Mouse (Mus musculus): ENCODE results near the gene Stim1.
"Not testable (repeated sequence)": the region's sequence is repeated elsewhere in the genome, so short reads cannot be mapped to it uniquely, and the experiment has no call there.

Gene Stim1

DNA sequence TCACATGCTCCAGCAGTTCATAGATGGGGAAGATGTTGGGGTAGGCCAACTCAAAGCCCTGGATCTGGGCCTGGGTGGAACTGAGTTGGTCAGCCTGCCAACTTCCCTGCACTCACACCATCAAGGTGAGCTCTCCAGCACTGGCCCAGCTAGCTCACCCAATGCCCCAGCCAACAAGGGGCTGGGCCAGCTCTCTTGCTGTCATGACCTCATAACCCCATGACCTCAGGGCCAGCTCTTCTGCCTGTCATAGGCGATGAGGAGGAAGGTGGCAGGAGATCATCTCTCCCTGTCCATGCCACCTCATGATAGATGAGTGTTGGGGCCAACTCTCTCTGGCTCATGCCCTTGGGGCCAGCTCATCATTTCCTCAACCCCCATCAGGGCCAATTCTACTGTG lies 96.2 kb downstream of the Stim1 start:
- DNase-seq (ENCODE audit: low spot score), result no peak

DNA sequence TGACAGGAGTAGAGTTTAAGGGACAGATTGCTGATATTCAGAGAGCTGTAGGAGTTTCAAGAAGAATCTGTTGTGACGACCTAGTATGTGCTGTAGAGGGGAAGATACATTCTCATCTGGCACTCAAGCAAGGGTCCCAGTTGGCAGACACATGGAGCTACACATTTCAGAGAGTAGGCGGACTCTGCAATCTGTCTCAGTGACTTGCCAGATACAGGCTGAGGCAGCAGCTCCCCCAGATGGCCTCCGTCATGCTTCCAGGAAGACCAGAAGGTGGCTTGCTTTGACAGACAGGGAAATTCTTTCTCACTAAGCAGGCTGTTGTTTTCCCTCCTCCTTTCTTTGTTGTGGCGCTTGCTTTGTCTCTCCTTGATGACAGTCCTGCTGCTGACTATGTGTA lies 102.1 kb downstream of the Stim1 start:
- no peak for DNase-seq (ENCODE audit: low spot score)

DNA sequence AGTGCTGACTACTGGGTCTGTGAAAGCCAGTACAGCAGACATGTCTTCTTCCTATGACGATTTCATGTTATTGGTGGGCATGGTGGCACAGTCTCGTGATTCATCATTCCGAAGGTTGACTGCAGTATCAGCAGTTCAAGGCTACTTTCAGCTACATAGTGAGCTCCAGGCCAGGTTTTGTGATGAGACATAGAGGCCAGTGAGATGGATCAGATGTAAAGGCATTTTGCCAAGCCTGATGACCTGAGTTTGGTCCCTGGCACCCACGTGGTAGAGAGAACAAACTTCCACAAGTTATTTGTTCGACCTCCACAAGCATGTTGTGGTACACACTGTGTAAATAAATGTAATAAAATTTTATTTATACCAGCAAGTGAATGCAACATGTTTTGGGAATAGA lies 102.9 kb downstream of the Stim1 start:
- no peak for DNase-seq (ENCODE audit: low spot score)

DNA sequence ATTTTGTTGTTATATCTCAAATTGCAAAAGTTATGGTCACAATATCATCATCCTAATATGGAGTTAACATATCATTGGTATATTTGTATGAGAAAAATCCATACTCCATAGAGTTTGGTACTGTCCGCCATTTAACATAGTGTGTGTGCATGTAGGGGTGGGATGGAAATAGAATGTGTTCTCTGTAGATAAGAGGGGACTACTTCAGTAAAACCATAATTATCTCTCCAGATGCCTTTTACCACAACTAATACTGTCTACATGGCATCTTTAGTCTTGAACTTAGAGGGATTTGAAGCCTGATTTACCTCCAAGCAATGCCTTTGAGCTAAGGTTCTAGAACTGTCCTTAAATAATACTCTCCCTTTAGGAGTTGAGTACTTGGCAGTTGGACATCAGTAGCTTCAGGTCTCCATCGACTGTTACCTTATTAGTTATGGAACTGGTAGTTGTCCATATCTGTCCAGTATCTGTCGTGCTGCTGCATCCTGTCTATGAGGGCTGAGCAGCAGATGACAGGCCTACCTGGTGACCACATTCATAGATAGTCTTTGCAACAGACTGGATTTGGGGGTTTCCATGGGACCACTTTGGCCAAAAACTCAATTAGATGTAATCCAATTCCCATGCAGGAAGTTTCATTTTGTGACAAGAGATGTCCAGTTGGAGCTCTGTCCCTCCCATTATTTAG lies 105.9 kb downstream of the Stim1 start:
- no peak for DNase-seq (ENCODE audit: low spot score)

DNA sequence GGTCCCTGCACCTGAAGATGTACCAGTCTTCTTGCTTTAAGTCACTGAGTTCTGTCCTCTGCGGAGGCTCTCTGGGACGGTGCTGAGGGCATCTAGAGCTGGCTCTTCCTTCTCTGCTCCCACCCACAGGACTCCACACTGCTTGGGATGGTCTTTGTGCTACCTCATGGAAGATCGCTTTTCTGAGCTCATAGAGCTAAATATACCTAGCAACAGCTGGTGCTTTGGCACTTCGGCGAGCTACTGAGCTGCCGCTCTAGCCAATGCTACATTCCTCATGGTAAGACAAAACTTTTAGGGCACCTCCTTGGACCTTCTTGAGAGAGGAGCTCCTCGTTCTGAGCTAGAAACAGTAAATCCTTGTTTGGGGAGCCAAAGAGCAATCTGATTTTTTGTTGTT lies 115.6 kb downstream of the Stim1 start:
- DNase-seq (ENCODE audit: low spot score), result no peak

DNA sequence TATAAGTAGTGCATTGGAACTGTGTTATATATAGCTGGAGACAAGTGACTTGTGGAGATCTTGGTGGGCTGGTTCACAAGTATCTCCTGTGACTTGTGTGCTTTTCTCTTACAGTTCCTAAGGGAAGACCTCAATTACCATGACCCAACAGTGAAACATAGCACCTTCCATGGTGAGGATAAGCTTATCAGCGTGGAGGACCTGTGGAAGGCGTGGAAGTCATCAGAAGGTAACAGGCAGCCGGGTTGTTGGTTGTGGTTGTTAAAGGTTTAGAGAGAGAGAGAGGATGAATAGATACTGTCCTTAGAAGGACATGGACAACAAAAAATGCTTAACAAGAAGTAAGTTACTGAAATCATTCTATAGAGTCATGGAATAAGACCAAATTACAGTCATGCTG lies 118.4 kb downstream of the Stim1 start:
- DNase-seq (ENCODE audit: low spot score), result no peak

DNA sequence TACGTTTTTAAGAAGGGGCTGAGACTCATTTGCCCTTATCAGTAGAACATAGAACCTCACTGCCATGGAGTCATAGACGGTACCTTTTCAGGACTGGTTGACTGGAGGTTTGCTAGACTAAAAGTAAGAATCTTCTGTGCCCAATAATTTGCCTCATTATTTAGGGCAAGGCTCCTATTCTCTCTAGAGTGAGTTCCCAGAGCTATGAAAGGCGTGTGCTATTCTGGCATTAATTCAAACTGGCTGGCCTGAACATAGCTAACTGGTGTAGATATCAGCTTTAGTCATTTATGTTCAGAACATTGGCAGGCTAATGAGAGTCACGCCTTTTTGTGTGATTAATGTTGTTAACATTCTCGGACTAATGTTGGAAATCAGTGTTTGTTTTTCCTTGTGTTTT lies 121.5 kb downstream of the Stim1 start:
- no peak for DNase-seq (ENCODE audit: low spot score)

DNA sequence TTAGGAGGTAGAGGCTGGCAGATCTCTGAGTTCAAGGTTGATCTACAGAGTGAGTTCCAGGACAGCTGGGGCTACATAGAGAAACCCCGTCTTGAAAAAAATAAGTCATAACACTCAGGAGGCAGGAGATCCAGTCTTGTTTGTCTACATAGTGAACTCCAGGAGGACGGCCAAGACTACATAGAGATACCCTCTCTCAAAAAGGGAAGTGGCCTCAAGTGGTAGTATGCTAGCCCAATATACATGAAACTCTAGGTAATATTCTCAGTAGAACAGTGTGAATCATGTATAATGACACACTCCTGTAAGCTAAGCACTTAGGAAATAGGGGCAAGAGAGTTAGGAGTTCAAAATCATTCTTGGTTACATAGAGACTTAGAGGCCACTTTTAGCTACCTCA lies 126.3 kb downstream of the Stim1 start:
- DNase-seq (ENCODE audit: low spot score), result no peak

DNA sequence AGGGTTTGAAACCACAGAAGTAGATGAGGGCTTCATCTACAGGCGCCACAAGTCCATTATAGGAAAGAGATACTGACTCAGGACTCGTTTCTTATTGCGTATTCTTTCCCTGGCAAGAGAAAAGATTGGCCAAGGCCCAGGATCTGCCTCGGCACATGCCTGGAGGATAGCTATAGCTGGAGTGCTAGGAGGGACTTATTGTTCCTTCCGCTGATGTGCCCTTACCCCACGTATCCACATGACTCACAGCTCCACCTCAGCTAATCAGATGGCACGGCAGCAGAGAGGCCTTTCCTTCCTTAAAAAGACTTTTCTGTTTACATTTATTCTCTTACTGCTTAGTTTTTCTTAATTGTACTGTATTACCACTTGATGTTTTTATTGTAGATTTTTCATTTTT lies 128.3 kb downstream of the Stim1 start:
- no peak for DNase-seq (ENCODE audit: low spot score)

DNA sequence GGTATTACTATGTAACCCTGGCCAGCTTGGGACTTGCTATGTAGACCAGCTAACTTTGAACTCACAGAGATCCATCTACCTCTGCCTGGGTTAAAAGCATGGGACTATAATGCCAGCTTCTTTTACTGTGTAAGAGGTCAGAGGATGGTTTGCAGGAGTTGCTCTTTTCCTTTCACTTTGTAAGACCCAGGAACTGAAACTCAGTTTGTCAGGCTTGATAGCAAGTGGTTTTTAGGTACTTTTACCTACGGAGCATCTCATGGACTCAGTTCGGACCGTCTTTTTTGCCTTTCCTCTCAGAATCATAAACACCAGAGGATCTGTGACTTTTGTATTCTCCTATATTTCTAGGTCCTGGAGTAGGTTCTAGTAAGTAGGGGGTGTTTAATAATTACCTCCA lies 128.7 kb downstream of the Stim1 start:
- DNase-seq (ENCODE audit: low spot score), result no peak

DNA sequence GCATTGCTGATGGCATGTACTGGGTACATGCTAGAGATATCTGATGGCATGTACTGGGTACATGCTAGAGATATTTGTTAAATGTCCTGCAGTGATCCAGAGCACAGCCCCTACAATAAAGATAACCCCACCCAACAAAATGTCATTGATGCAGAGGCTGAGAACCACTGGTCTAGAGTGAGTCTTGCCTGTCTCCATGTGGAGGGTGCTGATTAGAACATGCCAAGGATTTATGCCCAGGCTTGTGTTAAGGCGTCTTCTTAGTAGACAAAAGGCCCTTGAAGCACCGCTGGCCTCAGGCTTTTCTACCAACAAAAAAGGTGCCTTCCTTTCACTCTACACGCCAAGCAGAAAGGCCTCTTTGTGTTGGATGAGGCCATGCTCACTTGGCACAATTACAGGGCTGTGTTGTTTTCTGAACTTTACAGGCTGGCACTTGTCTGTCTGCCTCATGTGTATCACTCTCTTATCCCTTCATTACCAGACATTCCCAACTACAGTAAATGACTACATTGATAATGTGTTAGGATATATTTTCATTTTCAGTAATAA lies 131.7 kb downstream of the Stim1 start:
- no peak for DNase-seq (ENCODE audit: low spot score)

DNA sequence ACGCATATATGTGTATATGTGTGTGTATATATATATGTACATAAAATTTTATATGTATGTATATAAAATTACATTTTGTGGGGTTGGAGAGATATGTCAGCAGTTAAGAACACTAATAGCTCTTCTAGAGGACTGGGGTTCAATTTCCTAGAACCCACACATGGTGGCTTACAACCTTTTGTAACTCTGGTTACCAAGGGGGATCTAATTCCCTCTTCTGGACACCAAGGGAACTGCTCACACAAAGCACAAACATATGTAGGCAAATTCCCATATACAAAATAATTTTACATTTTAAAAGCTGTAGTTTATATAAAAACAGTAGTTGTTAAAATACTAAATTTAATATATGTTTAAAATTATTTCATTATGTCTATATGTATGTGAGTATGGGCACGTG lies 136.5 kb downstream of the Stim1 start:
- DNase-seq (ENCODE audit: low spot score), result no peak

DNA sequence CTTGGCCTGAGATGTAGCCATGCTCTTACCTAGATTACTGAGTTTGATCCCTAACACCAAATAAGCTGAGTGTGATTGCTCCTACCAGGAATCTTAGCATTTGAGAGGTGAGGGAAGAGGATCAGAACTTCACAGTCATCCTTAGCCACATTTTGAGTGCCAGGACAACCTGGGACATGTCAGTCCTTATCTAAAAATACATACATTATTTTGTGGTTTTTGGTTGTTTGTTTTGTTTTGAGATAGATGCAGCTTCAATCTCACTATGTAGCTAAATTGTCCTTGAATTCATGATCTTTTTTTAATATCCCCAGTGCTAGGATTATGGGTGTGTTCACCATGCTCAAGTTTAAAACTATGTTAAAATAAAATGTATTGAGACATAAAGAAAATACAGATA lies 139.8 kb downstream of the Stim1 start:
- no peak for DNase-seq (ENCODE audit: low spot score)

DNA sequence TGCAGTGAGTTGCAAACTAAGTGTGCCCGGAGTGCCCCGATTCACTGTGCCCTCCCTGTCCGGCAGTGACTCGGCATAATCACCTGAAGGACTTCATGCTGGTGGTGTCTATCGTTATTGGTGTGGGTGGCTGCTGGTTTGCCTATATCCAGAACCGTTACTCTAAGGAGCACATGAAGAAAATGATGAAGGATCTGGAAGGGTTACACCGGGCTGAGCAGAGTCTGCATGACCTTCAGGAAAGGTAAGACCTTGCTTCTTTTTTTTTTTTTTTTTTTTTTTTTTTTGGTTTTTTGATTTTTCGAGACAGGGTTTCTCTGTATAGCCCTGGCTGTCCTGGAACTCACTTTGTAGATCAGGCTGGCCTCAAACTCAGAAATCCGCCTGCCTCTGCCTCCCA lies 147.7 kb downstream of the Stim1 start:
- DNase-seq (ENCODE audit: low spot score), result not testable (repeated sequence)

DNA sequence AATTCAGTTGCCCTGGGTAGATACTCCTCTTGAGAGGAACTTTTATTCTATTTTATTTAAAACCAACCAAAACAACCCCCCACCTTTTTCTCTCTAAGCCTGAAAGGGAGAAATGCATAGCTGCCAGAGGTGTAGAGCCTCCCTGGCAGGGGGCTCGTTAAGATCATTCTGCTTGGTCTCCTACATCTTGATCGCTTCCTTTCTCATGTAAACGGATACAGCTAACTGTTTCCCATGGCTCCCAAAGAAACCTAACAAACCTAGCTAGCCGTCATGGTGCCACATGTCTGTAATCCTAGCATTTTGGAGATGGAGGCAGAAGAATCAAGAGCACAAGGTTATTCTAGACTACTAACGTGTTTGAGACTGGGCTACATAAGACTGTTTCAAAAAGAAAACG lies 148.2 kb downstream of the Stim1 start:
- DNase-seq (ENCODE audit: low spot score), result no peak

DNA sequence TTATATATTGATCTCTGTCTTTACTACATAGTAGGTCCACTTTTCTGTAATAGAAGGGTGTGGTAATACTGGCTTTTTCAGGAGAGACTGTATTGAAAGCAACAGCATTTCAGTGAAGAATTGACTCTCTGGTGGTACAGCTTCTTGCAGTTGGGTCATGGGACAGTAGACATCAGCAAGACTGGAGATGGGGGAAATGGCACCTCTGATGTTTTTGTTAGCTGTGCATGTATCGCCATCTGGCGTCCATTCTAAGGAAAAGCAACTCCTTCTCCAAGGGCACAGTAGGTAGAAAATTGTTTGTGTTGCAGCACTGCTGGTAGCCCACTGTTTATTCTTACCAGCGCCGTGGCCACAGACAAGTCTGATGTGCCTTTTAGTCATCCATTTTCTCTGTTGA lies 149.8 kb downstream of the Stim1 start:
- peak; percentile 16 for DNase-seq (ENCODE audit: low spot score)

DNA sequence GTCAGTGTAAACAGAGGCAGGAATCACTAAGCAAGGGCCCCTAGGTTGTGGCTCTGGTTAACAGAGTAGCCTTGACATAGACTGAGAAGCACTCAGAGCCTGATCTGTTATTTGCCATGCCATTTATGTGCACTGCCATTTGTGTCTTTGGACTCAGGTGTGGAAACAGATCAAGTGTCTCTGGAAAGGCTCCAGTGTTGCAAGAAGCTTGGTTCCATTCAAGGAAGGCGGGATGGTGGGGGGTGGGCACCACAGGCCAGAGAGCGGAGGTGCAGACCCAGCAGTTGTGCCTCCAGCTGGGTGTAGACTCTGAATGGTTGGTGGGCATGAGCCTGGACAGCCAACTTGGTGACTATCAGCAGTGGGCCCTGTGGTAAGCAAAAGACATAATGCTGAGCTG lies 154.4 kb downstream of the Stim1 start:
- DNase-seq (ENCODE audit: low spot score), result no peak

DNA sequence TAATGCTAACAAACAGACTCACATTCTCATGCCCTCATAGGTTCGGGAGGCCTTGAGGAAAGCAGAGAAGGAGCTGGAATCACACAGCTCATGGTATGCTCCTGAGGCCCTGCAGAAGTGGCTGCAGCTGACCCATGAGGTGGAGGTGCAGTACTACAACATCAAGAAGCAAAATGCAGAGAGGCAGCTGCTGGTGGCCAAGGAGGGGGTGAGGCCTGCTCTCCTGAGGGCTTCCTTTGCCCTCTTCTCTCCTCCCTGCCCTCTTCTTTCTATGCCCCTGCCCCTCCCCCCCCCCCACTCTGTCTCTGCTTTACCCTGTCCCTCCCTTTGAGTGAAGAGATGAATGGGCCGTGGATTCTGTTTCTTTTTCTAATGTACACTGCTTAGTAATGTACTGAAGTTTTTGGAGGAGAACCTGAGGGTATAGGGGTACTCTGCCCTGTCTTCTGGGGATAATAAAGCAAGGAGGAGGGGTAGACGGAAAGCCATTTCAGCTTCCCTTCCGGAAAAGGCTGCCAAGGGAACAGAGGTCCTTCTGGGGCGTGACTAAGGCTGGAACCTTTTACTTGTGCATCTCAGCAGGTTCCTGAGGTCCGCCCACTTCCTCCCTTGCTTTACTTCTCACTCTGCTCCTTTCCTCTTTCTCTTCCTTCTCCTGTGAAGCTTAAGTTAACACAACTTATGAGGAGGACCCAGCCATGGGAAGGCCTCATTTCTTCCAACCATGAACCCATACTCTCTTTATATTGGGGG lies 158.5 kb downstream of the Stim1 start:
- DNase-seq (ENCODE audit: low spot score), result no peak

DNA sequence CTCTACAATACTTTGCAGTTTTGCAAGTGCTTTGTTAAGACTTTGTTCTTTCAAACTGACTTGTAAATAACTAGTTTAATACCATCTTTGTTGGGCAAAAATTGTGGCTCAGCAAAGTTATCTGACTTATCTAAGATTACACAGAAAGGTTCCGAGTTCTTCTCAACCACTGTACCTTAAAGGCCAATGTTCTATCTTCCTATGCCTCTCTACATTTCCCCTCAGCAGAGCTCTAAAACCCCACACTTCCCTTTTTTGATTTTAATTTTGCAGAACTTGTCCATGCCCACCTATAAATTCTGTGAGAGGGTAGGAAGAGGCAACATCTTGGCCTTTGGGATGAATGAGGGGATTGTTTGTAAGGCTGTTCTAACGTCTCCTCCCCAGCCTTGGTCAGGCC lies 166.7 kb downstream of the Stim1 start:
- DNase-seq (ENCODE audit: low spot score), result no peak

DNA sequence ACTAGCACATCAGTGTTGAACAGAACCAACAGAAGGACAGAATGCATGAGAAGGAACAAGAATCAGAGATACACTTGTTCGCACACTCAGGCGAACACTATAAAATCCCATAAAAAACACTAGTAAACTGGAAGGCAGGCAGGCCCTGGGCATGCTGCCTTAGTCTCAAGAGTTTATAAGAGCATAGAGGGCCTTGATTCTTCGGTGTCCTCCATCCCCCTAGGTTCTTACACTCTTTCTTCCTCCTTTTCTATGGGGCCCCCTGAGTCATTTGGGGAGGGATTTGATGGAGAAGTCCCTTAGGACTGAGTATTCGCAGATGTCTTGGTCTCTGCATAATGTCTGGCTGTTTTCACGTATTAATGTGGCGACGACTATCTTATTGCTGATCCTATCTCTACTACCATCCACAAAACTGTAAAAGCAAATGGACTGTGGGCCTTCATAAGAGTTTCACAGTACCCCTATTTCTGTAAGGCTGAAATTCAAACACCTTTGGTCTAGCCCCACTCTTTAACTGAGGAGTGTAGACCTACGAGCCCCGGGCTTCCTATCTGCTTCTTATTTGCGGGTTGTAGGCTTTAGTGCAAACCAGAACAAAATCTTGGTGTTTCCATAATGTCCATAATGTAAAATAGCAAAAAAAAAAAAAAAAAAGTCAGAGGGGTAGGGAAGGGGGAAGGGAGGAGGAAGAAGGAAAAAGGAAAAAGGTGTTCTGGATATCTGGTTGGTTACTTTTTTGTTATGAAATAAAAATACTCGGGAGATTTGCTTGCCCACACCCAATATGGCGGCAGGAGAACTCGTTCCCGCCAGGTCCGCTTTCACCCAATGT lies 173.4 kb downstream of the Stim1 start:
- DNase-seq (ENCODE audit: low spot score), result no peak

DNA sequence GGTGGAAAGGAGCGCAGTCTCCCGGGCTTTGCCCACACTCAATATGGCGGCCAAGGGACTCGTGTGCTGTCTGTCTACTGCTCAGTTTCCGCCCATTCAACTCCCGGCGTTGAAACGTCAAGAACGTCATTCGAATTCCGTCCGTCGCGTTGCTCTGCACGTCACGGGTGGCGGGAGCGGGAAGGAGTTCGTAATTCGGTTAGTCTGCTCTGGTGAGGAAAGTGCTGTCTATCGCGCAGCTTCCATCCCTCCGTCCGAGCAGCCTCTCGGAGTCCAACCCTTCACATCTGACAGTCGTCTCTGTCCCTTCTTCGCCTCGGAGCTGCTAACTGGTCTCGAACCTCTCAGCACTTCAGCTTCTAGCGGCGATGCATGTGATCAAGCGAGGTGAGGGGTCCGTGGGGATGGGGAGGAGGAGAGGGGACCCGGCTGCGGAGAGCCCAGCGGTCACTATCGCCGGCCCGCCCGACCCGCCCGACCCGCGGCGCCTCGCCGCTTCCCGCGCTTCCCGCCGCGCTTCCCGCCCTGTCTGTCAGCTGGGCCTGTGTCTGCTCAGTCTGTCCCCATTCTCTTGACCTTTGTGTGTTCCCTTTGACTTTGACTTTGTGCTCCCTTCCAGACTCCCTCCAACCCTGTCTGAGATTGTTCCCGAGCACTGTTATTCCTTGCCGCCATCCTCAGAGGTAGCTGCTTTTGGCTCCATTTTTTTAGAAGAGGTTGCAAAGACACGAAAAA lies 174.2 kb downstream of the Stim1 start, which contains the start of gene Rrm1:
TSS of gene Rrm1 (plus strand) at position 39 of the 735 bp plus-strand sequence.
- DNase-seq (ENCODE audit: low spot score), result peak; percentile 93

DNA sequence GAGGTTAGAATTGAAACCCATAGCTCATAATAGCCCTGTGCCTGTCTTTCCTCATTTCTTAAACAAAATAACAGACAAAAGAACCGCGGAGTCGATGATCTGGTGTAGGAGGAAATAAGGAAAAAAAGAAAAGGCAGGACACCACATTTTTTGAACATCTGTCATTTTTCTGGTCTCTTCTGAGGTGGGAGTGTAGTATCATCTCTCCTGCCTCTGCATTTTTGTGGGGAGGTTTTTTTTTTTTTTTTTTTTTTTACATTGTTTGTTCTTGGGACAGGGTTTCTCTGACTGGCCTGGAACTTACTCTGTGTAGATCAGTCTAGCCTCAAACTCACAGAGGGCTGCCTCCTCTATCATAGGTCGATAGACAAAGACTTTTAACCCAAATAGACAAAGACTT lies 174.8 kb downstream of the Stim1 start:
- DNase-seq (ENCODE audit: low spot score), result no peak
